Mouse (Mus musculus): ENCODE measurements around the gene Slit3.

Slit3 gene

DNA sequence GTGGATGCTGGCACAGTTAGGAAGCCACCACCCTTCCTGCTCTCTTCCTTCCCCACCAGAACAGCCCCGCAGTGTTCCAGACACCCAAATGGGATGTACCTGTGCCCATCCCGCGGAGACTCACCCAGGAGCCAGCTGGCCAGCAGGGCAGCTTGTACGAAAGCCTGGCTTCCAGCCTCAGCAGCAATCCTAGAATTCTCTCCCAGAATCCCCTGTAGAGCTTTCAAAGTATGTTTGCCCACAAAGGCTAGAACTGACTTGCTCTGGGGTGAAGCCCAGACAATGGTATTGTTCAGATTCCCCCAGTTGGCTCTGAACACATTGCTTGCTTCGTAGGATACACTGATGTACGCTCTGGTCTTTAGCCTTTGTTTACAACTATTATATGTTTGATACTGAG lies 566.3 kb downstream of the Slit3 start:
- ATAC-seq (ENCODE audit: low TSS enrichment), result no peak

- ATAC-seq (ENCODE audit: low TSS enrichment), result peak; percentile 90
These were observed 569.7 kb downstream of the Slit3 start for GRCm38 (mm10) chr11:35690515-35691281.

DNA sequence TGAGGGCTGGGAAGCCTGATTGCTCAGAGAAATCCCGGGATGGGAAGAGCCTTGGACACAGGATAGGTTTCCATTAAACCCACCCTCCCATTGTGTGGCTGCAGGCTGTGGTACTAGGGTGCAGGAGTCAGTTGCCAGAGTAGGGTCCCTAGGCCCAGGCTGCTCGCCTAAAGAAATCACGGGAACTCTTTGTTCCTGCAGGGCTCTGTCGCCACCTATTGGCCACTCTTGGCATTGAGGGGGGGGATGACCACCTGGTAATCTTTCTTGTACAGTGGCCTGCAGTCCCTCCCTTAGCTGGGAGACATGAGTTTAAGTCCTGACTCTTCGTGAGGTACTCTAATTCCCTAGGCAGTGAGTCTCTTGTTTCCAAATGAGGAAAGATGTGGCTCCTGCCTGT lies 572.1 kb downstream of the Slit3 start:
- peak; percentile 29; the same call in 1 of the 2 replicates for ATAC-seq (ENCODE audit: low TSS enrichment)

DNA sequence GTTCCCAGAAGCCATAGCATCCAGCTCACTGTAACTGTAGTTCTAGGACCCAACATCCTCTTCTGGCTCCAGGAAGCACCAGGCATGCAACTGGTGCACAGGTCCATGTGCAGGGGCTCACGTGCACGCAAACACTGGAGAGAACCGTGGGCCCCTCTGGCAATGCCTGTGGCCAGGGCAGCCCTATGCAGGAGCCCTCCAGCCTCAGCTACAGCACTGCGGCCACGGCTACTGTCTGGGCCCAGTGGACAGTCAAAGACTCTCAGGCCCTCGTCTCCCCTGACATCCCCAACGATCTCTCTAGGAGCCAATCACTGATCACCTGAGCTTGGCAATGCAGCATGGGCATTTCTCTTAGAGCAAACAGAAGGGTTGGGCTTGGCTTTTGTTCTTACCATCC lies 572.6 kb downstream of the Slit3 start:
- ATAC-seq (ENCODE audit: low TSS enrichment), result no peak

- ATAC-seq (ENCODE audit: low TSS enrichment), result peak; percentile 44; the same call in 1 of the 2 replicates
These were observed 576.5 kb downstream of the Slit3 start for GRCm38 (mm10) chr11:35697476-35697875.

DNA sequence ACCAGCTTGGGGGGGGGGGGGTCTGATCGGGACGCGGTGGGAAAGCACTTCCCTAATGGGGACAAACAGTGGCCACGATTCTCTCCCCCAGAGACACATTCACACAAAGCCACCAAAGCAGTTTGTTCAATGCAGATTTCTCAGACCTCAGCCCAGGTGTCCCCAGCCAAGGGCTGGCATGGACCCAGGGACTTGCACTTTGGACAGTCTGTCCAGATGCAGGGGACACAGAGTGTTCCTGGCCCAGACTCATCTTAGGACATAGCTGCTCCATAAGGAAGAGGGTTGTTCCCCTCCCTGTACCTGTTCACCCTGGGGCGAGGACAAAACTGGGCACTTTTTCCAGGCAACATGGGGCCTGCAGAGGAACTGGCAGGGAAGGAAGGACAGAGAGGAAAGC lies 577.9 kb downstream of the Slit3 start:
- ATAC-seq (ENCODE audit: low TSS enrichment), result no peak

- no peak for ATAC-seq (ENCODE audit: low TSS enrichment)
These were observed 582.4 kb downstream of the Slit3 start for GRCm38 (mm10) chr11:35703471-35703870.

DNA sequence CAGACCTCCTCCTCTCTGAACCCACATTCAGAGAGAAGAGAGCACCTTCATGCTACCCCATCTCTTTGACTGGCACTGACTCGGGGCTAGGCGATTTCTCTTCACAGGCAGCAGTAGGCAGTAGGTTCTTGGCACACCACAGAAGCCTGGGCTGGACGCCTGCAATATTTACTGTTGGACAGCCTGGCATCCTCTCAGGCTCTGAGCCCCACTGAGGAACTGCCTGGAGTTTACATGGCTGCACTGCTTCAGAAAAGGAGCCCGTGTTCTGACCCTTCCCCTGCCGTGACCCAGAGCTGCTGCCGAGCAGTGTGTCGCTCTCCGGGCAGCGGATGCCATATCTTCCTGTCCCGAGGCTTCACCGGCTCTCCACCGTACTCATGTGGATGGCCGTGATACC lies 583.4 kb downstream of the Slit3 start:
- ATAC-seq (ENCODE audit: low TSS enrichment), result no peak; the same call in 1 of the 2 replicates

DNA sequence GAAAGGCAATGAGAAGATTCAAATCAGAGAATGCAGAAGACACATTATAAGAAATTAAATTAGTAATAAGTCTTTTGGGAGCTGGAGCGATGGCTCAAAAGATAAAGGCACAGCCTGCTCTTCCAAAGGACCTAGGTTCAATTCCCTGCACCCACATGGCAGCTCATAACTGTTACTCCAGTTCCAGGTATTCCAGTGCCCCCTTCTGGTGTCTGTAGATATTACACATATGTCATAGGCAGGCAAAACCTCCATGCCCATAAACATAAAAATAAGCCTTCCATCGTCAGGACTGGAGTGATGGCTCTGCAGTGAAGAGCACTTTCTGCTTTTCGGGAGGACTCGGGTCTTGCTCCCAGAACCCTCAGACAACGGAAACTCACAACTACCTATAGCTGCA lies 583.9 kb downstream of the Slit3 start:
- ATAC-seq (ENCODE audit: low TSS enrichment), result no peak

- no peak for ATAC-seq (ENCODE audit: low TSS enrichment)
These were observed 586.4 kb downstream of the Slit3 start for GRCm38 (mm10) chr11:35707431-35707830.

- no peak for ATAC-seq (ENCODE audit: low TSS enrichment)
These were observed 590.3 kb downstream of the Slit3 start for GRCm38 (mm10) chr11:35711314-35711713.

- no peak for ATAC-seq (ENCODE audit: low TSS enrichment)
These were observed 597.9 kb downstream of the Slit3 start for GRCm38 (mm10) chr11:35718881-35719280.

DNA sequence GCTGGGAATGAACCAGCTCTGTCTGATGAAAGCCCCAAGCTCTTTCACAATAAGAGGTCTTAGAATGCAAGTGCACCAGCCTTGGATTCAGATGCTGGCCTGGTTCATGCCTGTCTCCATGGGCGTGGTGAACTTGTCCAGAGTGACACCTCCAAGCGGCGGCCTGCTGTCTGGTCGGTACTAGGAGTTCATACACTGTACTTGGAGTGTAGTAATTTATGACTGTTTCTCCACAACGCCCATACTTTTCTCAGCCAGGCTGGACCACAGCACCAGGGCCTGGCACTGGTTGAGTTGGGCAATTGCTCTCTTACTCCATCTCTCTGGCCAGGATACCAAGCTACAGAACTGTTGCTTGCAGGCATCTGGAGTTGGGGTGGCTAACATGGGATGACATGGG lies 602.9 kb downstream of the Slit3 start:
- ATAC-seq (ENCODE audit: low TSS enrichment), result no peak

GRCm38 (mm10) chr11:35726341-35726846 lies 605.4 kb downstream of the Slit3 start:
- ATAC-seq (ENCODE audit: low TSS enrichment), result no peak

DNA sequence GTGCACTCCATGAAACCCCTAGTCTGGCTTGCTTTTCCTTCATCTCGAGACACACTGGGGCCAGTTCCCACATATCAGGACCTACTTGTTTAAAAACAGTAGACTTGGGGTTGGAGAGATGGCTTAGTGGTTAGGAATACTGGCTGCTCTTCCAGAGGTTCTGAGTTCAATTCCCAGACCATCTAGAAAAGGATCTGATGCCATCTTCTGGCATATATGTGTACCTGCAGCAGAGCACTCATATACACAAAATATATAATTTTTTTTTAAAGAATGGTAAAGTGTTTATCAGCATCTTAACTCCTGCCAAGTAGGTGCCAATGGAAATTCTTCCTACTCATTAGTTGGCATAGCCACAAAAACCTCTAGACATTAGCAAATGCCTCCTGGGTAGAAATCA lies 607.2 kb downstream of the Slit3 start:
- no peak for ATAC-seq (ENCODE audit: low TSS enrichment)

DNA sequence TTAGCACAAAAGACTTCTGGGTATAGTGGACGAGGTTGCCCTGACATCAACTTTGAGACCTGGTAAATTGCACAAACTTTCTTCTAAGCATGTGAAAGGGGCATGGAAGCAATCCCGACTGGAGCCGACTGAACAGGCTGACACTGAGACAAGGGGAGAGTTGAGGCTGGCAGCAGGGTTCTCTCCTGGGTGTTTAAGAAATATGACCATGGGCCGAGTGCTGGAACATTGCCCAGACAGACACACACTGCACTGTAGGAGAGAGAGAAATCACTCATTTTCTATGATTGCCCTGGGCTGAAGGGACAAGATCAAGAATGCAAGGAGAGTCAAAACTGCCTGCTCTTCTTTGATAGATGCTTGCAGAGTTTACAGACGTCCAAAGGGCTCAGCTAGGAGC lies 608.2 kb downstream of the Slit3 start:
- ATAC-seq (ENCODE audit: low TSS enrichment), result no peak

GRCm38 (mm10) chr11:35732366-35732765 lies 611.3 kb downstream of the Slit3 start:
- ATAC-seq (ENCODE audit: low TSS enrichment), result no peak

GRCm38 (mm10) chr11:35736817-35737216 lies 615.8 kb downstream of the Slit3 start:
- ATAC-seq (ENCODE audit: low TSS enrichment), result no peak

- ATAC-seq (ENCODE audit: low TSS enrichment), result no peak
These were observed 616.2 kb downstream of the Slit3 start for GRCm38 (mm10) chr11:35737262-35737661.

DNA sequence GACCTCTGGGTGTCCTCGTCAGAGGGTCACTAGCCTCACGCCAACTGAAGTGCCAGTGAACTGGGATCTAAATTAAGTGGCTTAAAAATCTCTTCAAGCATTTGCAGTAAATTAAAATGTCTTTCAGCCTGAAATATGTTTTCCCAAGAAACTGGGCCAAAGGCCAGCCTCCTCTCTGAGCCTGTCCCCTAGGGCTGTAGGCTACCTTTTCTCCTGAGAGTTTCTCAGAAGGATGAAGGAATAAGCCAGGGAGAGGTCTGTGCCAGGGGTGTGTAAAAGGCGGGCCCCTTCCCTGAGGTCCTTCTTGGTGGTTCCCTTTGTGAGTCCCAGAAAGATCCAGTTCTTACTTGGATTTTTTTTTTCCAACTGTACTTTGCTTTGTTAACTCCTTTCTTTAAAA lies 617.1 kb downstream of the Slit3 start:
- no peak for ATAC-seq (ENCODE audit: low TSS enrichment)

GRCm38 (mm10) chr11:35743586-35743985 lies 622.6 kb downstream of the Slit3 start:
- peak; percentile 50 for ATAC-seq (ENCODE audit: low TSS enrichment)

GRCm38 (mm10) chr11:35744571-35744970 lies 623.5 kb downstream of the Slit3 start:
- 0 out of 2 replicates have a peak, but pooled peaks have one; percentile 38 for ATAC-seq (ENCODE audit: low TSS enrichment)

- ATAC-seq (ENCODE audit: low TSS enrichment), result no peak
These were observed 629.6 kb downstream of the Slit3 start for GRCm38 (mm10) chr11:35750578-35750977.

Data from frontal cortex, adult (tissue).